Mouse (Mus musculus): Measurements from ENCODE around the gene Chd5. TPM values are rescaled to one million over a fixed set of nuclear protein-coding genes. Genes with fewer than 3 reads are reported as not detected.

Chd5 gene
- polyA plus RNA-seq, 1 experiment from 2014 or later = 0.84 TPM

GRCm38 (mm10) chr4:152313211-152313632 lies 25.2 kb upstream of the Chd5 start:
- 0% methylated on average over 29 of the region's 29 CpGs for WGBS
- no peak overlapping the region for H3K27ac ChIP-seq (ENCODE audit: low read length)
- peaks cover 17% of the 10 kb centered on the region for H3K4me1 ChIP-seq (ENCODE audit: control insufficient read depth, insufficient read depth, low read length)
- H3K27me3 ChIP-seq (ENCODE audit: control insufficient read depth, insufficient read depth, low read length) = peaks cover 64% of the 10 kb centered on the region
- no peaks in the 10 kb centered on the region for H3K9me3 ChIP-seq (replicated peaks; ENCODE audit: control insufficient read depth, low read length)
- H3K9ac ChIP-seq (ENCODE audit: low read length) = peak overlapping the region; percentile 47
- no peaks in the 10 kb centered on the region for H3K36me3 ChIP-seq (ENCODE audit: control insufficient read depth, insufficient read depth, low read length)
- peak overlapping the region; percentile 60 for H3K4me2 ChIP-seq (ENCODE audit: low read depth, low read length)
- peak overlapping the region; percentile 38 for H3K4me3 ChIP-seq (replicated peaks; ENCODE audit: low read length)
- peak; percentile 38; the same call in 1 of the 2 replicates for ATAC-seq (ENCODE audit: insufficient read depth, low FRiP score)

DNA sequence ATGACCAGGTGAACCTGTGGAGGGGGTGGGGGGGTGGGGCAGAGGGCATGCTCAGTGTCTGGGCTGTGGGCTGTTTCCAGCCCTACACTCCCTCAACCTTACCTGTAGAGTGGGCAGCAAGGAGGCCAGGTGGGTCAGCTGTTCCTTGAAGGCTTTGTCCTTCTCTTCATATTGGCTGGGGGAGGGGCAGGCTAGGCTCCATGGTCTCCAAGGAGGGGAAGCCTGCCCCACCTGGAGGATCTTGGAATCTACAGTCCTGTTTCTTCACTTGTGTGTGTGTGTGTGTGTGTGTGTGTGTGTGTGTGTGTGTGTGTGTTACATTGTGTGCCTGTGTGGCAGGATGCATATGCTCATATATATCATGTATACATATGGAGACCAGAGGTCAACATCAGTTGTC lies 24.5 kb upstream of the Chd5 start:
- H3K9ac ChIP-seq (ENCODE audit: low read length) = no peak overlapping the region
- peak overlapping the region; percentile 60; the same call in 1 of the 2 replicates for H3K4me2 ChIP-seq (ENCODE audit: low read depth, low read length)
- no peak overlapping the region for H3K4me3 ChIP-seq (replicated peaks; ENCODE audit: low read length)
- H3K4me1 ChIP-seq (ENCODE audit: control insufficient read depth, insufficient read depth, low read length) = peaks cover 17% of the 10 kb centered on the region
- H3K9me3 ChIP-seq (replicated peaks; ENCODE audit: control insufficient read depth, low read length) = no peaks in the 10 kb centered on the region
- peaks cover 64% of the 10 kb centered on the region for H3K27me3 ChIP-seq (ENCODE audit: control insufficient read depth, insufficient read depth, low read length)
- no peaks in the 10 kb centered on the region for H3K36me3 ChIP-seq (ENCODE audit: control insufficient read depth, insufficient read depth, low read length)
- ATAC-seq (ENCODE audit: insufficient read depth, low FRiP score) = peak; percentile 24; the same call in 1 of the 2 replicates
- no peak overlapping the region for H3K27ac ChIP-seq (ENCODE audit: low read length)

GRCm38 (mm10) chr4:152315498-152316213 lies 22.8 kb upstream of the Chd5 start:
- no peak overlapping the region for H3K27ac ChIP-seq (ENCODE audit: low read length)
- peak overlapping the region; percentile 47 for H3K4me2 ChIP-seq (ENCODE audit: low read depth, low read length)
- H3K9ac ChIP-seq (ENCODE audit: low read length) = no peak overlapping the region
- H3K4me3 ChIP-seq (replicated peaks; ENCODE audit: low read length) = peak overlapping the region; percentile 23
- no peaks in the 10 kb centered on the region for H3K9me3 ChIP-seq (replicated peaks; ENCODE audit: control insufficient read depth, low read length)
- ATAC-seq (ENCODE audit: insufficient read depth, low FRiP score) = no peak
- peaks cover 17% of the 10 kb centered on the region for H3K4me1 ChIP-seq (ENCODE audit: control insufficient read depth, insufficient read depth, low read length)
- H3K36me3 ChIP-seq (ENCODE audit: control insufficient read depth, insufficient read depth, low read length) = no peaks in the 10 kb centered on the region
- 2% methylated on average over 43 of the region's 43 CpGs for WGBS
- H3K27me3 ChIP-seq (ENCODE audit: control insufficient read depth, insufficient read depth, low read length) = peaks cover 64% of the 10 kb centered on the region

DNA sequence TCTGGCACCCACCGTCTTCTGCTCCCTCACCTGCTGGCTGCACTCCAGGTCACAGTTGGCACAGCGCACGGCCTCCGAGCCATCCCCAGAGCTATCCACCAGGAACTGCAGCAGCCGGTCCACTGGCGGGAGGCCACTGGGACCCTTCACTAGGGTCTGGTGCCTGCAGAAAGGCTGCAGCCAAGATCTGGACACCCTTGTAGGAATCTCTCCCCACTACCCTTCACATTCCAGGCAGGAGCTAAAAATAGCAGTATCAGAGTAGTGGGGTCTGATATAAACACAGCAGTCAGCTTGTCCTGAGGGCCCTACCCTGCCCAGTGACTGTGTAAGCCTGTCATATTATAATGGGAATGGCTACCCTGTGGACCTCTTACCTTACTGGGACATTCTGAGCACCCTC lies 20.8 kb upstream of the Chd5 start:
- no peak for ATAC-seq (ENCODE audit: insufficient read depth, low FRiP score)
- H3K27ac ChIP-seq (ENCODE audit: low read length) = no peak overlapping the region
- H3K9me3 ChIP-seq (replicated peaks; ENCODE audit: control insufficient read depth, low read length) = no peaks in the 10 kb centered on the region
- WGBS = 65% methylated on average over 6 of the region's 6 CpGs
- no peak overlapping the region for H3K9ac ChIP-seq (ENCODE audit: low read length)
- no peaks in the 10 kb centered on the region for H3K36me3 ChIP-seq (ENCODE audit: control insufficient read depth, insufficient read depth, low read length)
- no peak overlapping the region for H3K4me2 ChIP-seq (ENCODE audit: low read depth, low read length)
- peaks cover 17% of the 10 kb centered on the region for H3K4me1 ChIP-seq (ENCODE audit: control insufficient read depth, insufficient read depth, low read length)
- peaks cover 48% of the 10 kb centered on the region for H3K27me3 ChIP-seq (ENCODE audit: control insufficient read depth, insufficient read depth, low read length)
- no peak overlapping the region for H3K4me3 ChIP-seq (replicated peaks; ENCODE audit: low read length)

- WGBS = 5% methylated on average over 26 of the region's 26 CpGs
- no peak for ATAC-seq (ENCODE audit: insufficient read depth, low FRiP score)
- no peaks in the 10 kb centered on the region for H3K9me3 ChIP-seq (replicated peaks; ENCODE audit: control insufficient read depth, low read length)
- H3K4me1 ChIP-seq (ENCODE audit: control insufficient read depth, insufficient read depth, low read length) = peaks cover 7% of the 10 kb centered on the region
- H3K4me2 ChIP-seq (ENCODE audit: low read depth, low read length) = peak within 1 kb of the TSS; percentile 35
- H3K27me3 ChIP-seq (ENCODE audit: control insufficient read depth, insufficient read depth, low read length) = peaks cover 38% of the 10 kb centered on the region
- H3K4me3 ChIP-seq (replicated peaks; ENCODE audit: low read length) = peak within 1 kb of the TSS; percentile 20; the same call in 1 of the 2 replicates
- no peaks in the 10 kb centered on the region for H3K36me3 ChIP-seq (ENCODE audit: control insufficient read depth, insufficient read depth, low read length)
- peak within 1 kb of the TSS; percentile 33 for H3K9ac ChIP-seq (ENCODE audit: low read length)
- H3K27ac ChIP-seq (ENCODE audit: low read length) = no peak within 1 kb of the TSS
Observed at GRCm38 (mm10) chr4:152318517-152319234, 19.8 kb upstream of the Chd5 start, which contains the start of gene Rnf207. TSS of gene Rnf207 (minus strand) at chr4:152318993.

DNA sequence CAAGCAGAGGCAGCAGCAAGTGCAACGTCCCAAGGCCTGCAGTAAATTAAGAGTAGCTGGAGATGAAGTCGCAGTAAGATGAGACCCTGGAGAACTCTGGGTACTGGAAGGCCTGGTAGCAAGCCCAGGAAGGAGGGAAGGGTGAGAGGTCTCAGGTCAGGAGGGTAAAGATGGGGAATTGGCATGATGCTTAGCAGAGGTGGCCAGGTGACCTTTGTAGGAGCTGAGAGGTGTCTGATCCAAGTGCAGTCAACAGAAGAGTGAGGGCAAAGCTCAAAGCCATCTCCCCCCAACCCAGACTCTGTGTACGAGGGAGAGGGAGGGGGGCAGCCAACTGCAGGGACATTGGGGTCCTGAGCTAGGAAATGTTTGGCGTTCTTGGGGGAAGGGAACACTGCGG lies 17.0 kb upstream of the Chd5 start:
- no peak overlapping the region for H3K4me2 ChIP-seq (ENCODE audit: low read depth, low read length)
- no peak overlapping the region for H3K9ac ChIP-seq (ENCODE audit: low read length)
- H3K27ac ChIP-seq (ENCODE audit: low read length) = no peak overlapping the region
- no peak overlapping the region for H3K4me3 ChIP-seq (replicated peaks; ENCODE audit: low read length)
- H3K9me3 ChIP-seq (replicated peaks; ENCODE audit: control insufficient read depth, low read length) = no peaks in the 10 kb centered on the region
- H3K4me1 ChIP-seq (ENCODE audit: control insufficient read depth, insufficient read depth, low read length) = peaks cover under 1% of the 10 kb centered on the region; the same call in 1 of the 2 replicates
- 52% methylated on average over 5 of the region's 5 CpGs for WGBS
- H3K36me3 ChIP-seq (ENCODE audit: control insufficient read depth, insufficient read depth, low read length) = no peaks in the 10 kb centered on the region
- ATAC-seq (ENCODE audit: insufficient read depth, low FRiP score) = no peak
- peaks cover 13% of the 10 kb centered on the region for H3K27me3 ChIP-seq (ENCODE audit: control insufficient read depth, insufficient read depth, low read length)

GRCm38 (mm10) chr4:152324641-152325562 lies 13.5 kb upstream of the Chd5 start:
- H3K36me3 ChIP-seq (ENCODE audit: control insufficient read depth, insufficient read depth, low read length) = 0 out of 2 replicates have a peak, but pooled peaks cover 8% of the 10 kb centered on the region
- H3K4me2 ChIP-seq (ENCODE audit: low read depth, low read length) = peak overlapping the region; percentile 49
- 47% methylated on average over 16 of the region's 16 CpGs for WGBS
- peaks cover 14% of the 10 kb centered on the region for H3K4me1 ChIP-seq (ENCODE audit: control insufficient read depth, insufficient read depth, low read length)
- peak; percentile 15; the same call in 1 of the 2 replicates for ATAC-seq (ENCODE audit: insufficient read depth, low FRiP score)
- H3K9ac ChIP-seq (ENCODE audit: low read length) = peak overlapping the region; percentile 64
- no peaks in the 10 kb centered on the region for H3K27me3 ChIP-seq (ENCODE audit: control insufficient read depth, insufficient read depth, low read length)
- H3K4me3 ChIP-seq (replicated peaks; ENCODE audit: low read length) = peak overlapping the region; percentile 99
- H3K27ac ChIP-seq (ENCODE audit: low read length) = peak overlapping the region; percentile 13; the same call in 1 of the 2 replicates
- H3K9me3 ChIP-seq (replicated peaks; ENCODE audit: control insufficient read depth, low read length) = no peaks in the 10 kb centered on the region

DNA sequence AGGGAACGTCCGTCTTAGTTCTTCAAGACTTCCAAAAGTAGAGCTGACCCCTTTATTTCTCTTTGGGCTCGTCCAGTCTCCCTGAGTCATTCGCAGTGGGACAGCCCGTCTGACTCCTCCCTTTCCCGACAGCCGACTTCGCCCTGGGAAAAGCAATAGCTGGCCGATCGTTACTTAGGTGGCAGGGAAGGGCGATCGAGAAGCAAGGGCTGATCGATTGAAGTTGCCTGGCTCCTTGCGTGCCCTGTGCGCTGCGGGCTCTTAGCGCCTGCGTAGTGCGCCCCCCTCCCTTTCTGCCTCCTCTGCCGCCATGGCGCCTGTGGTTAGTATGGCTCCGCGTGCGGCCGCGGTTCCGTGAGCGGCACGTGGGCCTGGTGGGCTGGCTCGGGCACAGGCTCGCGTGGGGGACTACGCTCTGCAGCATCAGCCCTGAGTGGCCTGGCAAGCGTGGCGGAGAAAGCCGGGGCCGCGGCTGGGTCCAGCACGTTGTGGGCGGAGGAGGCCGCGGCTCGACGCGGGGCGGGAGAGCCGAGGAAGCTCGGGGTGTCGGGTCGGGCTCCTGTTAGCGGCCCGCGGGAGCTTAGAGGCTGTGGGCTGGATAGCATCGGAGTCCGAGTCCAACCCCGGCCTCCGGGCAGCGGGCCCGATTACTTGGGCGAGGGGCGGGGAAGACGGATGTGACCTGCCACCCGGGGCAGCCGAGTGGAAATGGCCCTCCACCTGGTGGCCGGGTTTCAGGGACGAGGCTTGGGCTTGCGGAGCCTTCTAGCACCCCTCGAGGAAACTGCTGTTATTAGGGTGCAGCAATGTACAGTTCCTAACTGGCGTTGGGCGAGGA lies 12.7 kb upstream of the Chd5 start, which contains the start of gene Rpl22:
Rpl22 (plus strand) TSS at position 169 of the 838 bp plus-strand sequence.
- Histone ChIP-seq H3K4me1 (ENCODE audit: control insufficient read depth, insufficient read depth, low read length) (peaks cover 14% of the 10 kb centered on the region), H3K27ac (ENCODE audit: low read length) (peak within 1 kb of the TSS; percentile 79; the same call in 1 of the 2 replicates), H3K9ac (ENCODE audit: low read length) (peak within 1 kb of the TSS; percentile 98), H3K36me3 (ENCODE audit: control insufficient read depth, insufficient read depth, low read length) (0 out of 2 replicates have a peak, but pooled peaks cover 16% of the 10 kb centered on the region), H3K27me3 (ENCODE audit: control insufficient read depth, insufficient read depth, low read length) (no peaks in the 10 kb centered on the region), H3K4me2 (ENCODE audit: low read depth, low read length) (peak within 1 kb of the TSS; percentile 85), H3K9me3 (replicated peaks; ENCODE audit: control insufficient read depth, low read length) (no peaks in the 10 kb centered on the region), H3K4me3 (replicated peaks; ENCODE audit: low read length) (peak within 1 kb of the TSS; percentile 99)
- under 1% methylated on average over 69 of the region's 70 CpGs for WGBS
- ATAC-seq (ENCODE audit: insufficient read depth, low FRiP score) = peak; percentile 96
